Mouse (Mus musculus) adrenal gland, postnatal 4 days (tissue): ENCODE results near the gene Serping1. TPM values are rescaled to one million over a fixed set of nuclear protein-coding genes. Genes with fewer than 3 reads are reported as not detected.

Experiments used
- DNase-seq, 2 experiments: peaks; one replicate each; pipeline ENCODE4 v3.0.0; 2021 to 2022; ENCODE audit warnings: low spot score in 2 of 2, mixed read lengths in 2 of 2
- total RNA-seq, 2 experiments: library from RNA; stranded (reverse); gene quantifications; 2 replicates each; pipeline ENCODE4 v1.2.3; 2021

The Serping1 gene
- total RNA-seq, 2 experiments from 2014 or later = 64.5 to 76.4 TPM

GRCm38 (mm10) chr2:84783840-84784566 is 8.8 kb upstream of the Serping1 start:
- no peak for DNase-seq

DNA sequence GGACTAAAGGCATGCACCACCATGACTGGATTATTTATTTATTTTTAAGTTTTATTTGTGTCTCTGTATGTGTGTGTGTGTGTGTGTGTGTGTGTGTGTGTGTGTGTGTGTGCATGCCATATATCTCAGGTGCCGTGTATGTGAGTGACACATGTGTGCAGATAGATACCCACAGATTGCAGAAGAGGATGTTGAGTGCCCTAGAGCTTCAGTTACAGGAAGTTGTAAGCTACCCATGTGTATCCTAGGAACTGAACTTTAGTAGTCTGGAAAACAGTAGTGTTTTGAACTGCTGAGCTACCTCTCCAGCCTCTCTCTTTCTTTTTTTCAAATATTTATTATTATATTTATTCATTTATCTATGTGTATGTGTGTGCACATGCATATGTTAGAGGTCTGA is 8.1 kb upstream of the Serping1 start:
- no peak for DNase-seq

DNA sequence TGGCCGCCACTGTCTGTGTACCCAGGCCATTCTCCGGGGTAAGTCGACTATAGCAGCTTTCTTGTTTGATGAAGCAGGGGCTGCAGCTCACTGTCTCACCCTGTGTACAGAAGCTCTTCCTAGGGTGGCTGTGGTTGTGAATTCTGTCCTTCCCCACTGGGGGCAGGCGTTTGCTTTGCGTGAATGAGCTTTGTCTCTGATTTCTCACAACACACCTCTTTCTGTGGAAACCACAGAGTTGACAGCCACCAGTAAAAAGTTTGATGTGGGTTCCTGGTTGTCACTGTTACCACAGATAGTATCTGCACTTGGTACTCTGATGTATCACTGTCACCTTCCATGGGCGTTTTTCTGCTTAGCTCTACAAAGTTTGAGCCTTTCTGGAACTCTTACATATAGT is 4.0 kb upstream of the Serping1 start:
- no peak for DNase-seq

- no peak for DNase-seq
Observed at GRCm38 (mm10) chr2:84777706-84778105, 2.5 kb upstream of the Serping1 start.

DNA sequence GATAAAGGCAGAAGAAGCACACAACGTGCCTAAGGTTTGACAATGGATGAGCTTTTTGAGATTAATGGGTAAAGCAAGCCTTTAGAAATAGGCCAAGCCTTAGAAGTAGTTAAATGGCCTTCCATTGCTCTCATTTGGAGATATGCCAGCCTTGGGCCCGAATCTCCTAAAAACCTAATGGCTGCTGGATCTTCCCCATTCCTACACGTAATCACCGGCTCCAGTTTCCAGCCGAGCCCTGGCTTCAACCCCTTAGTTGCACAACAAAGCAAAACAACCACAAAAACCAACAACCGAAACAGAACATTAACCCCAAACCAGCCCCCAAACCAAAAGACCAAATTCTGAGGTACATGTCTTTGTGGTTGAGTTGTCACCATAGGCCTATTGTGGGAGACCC is 421 bp upstream of the Serping1 start:
- no peak for DNase-seq

DNA sequence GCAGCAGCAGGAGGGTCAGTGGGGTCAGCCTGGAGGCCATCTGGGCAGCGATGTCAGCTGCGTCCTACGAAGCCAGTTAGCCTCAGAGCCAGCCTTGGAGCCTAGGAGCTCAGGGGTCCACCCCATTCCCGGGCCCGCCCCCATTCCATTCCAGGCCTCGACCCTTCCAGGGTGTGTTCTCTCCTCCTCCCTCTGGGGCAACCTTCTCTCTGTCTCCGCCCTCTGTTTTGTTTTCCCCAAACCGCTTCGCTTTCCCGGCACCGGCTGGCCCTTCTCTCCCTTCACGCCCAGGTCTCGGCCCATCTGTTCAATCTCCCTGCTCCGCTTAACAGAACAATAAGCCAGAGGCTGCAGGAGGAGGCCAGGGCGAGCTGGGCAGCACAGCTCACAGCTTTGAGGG is 493 bp downstream of the Serping1 start:
- DNase-seq = peak; percentile 7 to 16

DNA sequence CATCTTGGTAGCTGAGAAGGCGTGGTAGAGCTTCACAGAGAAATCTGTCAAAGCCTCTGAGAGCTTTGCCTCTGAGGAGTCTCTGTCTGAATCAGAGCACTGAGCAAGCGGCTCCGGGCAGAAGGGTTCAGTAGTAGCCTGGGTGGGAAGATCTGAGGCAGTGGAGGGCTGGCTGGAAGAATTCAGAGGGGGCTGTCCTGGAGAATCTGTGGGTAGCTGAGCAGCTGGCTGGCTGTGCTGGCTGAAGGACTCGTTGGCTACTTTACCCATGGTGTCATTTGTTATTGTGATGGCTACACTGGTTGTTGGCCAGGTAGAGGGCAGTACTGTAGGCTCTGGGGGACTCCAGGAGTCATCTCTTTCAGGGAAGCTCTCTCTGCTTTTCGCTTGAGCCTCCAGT is 2.0 kb downstream of the Serping1 start:
- DNase-seq = no peak

GRCm38 (mm10) chr2:84772454-84772853 is 2.8 kb downstream of the Serping1 start:
- no peak for DNase-seq

DNA sequence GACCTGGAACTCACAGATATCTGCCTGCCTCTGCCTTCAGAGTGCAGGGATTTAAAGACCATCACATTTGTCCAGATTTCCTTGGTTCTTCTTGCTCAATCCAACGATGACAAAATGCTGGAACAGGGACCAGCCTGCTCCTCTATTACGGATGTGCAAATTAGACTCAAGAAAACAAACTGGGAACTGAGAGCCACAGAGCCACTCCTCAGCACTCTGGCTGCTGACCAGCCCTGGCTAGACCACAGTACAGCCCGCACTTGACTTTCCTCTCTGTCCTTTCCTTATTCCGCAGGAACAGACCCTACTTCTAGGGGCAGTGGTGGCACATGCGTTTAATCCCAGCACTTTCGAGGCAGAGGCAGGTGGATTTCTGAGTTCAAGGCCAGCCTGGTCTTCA is 4.7 kb downstream of the Serping1 start:
- no peak for DNase-seq

GRCm38 (mm10) chr2:84762818-84763217 is 12.4 kb downstream of the Serping1 start:
- DNase-seq = no peak

DNA sequence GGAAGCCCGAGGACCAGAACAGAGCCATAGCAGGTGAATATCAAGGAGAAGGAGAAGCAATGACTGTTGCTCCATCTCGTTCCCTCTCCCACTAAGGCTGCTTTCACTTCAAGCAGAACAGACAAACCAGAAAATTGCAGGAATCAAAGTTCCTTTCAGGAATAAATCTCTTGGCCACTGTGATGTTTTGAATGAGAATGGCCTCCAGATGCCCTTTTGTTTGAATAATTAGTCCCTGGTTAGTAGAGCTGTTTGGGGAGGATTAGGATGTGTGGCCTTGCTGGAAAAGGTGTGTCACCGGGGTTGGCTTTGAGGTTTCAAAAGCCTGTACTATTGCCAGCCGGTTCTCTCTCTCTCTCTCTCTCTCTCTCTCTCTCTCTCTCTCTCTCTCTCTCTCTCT is 12.9 kb downstream of the Serping1 start:
- no peak for DNase-seq

- DNase-seq = no peak
Observed at GRCm38 (mm10) chr2:84761840-84762239, 13.4 kb downstream of the Serping1 start.

DNA sequence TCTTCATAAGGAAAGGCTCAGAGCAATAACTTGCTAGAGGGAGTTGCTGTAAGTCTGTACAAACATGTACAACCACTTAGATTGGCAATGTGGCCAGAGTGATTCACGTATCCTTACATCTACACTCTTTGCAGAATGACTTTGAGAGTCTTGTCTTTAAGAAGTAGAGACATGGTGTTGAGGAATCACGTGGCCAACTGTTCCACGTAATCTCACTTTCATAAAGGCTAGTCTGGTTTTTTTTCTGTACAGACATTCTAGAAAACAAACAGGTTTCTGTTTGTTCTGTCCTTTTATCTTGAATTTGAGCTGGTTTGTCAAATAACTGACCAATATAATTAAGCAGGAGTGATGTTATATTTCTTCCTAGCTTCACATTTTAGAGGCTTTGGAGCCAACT is 13.9 kb downstream of the Serping1 start:
- DNase-seq = no peak

DNA sequence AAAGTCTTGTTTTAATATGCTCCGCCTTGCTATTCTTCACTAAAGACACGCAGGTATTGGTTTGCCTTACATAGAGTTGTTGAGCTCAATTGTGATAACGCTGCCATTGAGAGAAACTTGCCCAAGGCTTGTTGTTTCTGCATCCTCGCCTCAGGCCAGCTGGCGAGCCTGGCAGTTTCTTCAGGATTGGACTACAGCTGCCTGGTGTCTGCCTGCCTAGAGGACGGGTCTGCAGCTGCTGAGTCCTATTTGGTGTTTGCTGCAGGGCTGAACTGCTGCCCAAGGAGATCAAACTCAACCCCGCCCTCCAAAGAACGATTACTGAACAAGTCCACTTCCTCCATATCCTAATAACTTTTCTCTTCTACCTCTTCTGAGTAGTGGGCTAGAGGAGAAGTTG is 14.5 kb downstream of the Serping1 start:
- DNase-seq = no peak

DNA sequence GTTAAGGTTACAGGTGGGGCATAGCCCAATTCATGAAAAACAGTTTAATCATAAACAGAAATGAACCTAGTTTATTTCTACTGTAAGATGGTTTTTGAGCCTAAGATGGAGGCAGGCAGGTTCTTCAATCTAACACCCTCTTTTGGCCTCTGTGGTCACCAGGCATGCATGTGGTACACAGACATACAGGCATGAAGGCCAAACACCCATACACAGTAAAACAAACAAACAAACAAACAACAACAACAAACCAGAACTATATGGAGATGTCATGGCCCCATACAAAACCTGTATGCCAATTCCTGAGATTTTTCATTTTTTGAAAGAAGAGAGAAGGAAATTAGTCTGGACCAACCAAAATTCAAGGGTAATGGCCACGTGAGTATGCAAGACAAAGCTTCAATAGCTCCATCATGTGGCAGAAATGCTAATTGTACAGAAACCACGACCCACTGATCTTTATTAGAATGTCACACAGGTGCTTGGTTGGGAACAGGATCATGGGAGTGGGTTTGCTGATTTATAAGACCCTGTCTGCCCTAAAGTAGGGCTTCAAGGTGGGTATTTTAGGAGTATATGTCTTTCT is 16.6 kb downstream of the Serping1 start:
- DNase-seq = no peak

DNA sequence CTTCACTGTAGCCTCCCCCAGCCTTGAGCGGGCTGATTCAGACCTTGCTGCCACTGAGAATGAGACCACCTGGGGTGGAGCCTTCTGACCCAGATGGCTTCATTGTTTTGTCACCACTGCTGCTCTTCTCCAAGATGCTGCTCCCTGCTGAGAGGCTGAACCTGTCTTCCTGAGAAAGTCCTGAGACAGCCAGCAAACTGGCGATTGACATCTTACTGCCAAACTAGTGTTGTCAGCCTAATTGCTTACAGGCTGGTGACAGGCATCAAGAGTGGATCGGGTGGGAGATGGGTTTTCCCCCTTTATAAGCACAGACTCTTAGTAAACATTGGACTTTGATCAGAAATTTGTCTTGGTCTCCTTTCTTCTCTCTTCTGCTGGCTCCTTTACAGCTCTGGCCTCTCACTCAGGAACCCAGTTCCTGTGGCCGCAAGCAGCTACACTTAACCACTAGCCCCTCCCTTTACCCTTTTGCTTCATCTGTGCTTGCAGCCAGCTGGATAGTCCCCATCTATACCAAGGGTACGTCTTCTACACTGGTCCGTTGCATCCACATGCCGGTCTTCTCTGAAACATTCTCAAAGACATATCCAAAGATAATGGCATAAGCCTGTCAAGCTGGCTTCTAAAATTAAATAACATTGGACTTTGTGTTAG is 18.1 kb downstream of the Serping1 start:
- DNase-seq = no peak

- no peak for DNase-seq
Observed at GRCm38 (mm10) chr2:84756245-84756644, 19.0 kb downstream of the Serping1 start.

- no peak for DNase-seq
Observed at GRCm38 (mm10) chr2:84750115-84750514, 25.1 kb downstream of the Serping1 start.

- no peak for DNase-seq
Observed at GRCm38 (mm10) chr2:84744126-84744525, 31.1 kb downstream of the Serping1 start.

- DNase-seq = peak; percentile 33 to 66
Observed at GRCm38 (mm10) chr2:84743561-84743960, 31.7 kb downstream of the Serping1 start, which contains the start of gene Gm19426. Gm19426 (minus strand) TSS chr2:84743655.

DNA sequence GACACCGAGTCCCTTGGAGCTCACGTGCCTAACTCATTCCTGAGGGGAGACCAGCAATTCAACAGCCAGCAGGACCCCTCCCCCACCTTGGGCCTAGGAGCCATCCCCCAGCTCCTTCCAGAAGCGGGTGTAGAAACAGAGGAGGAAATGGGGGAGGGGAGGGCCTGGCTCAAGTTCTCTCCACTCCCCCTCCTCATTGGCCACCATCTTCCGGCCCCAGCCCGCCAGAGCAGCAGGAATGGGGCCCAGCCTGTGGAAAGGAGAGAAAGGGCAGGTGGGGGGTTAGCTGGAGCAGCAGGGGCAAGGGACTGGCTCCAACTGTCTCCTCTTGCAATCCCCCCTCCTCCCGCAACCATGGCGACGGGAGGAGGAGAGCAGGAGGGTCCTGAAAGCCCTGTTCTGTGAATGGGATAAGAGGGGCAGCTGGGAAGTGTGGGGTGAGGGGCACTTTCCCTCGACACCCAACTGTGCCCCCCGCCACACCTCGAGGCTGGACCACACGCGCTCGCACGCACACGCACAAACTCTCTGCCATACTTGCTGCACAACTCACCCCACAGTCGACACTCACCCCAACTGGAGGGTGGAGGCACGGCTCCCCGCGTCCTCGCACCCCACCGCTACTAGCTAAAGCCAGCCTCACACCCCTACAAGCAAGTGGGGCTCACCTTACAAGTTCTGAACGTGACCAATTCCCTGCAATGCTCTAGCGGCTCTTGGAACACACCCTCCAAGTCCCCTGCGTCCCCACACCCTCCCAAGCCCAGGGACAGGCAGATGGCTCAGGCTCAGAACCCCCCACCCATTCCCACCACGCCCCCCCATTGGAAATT is 32.6 kb downstream of the Serping1 start:
- DNase-seq = no peak
